Mouse (Mus musculus): ENCODE measurements around the gene Rnf145. TPM values are rescaled to one million over a fixed set of nuclear protein-coding genes. Genes with fewer than 3 reads are reported as not detected.

Rnf145 gene
- total RNA-seq, 1 experiment from 2014 or later, result 156 TPM

DNA sequence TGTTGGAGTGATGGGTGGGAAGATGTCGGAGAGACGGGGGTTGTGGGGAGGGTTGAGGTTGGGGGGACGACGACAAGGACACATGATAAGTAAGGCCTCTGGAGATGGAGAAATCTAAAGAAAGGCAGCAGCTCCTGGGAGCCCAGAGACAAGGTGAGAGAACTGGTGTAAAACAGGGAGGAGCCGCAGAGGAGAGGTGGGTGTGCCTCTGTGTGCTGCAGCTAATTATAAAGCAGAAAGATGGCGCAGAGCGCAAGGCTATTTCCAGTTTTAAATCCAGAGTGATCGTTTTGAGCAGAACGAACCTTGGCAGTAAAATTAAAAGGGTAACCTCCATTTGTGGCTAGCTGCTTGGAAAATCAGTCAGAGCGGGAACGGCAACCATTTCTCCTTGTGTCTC, 12.1 kb downstream of the Rnf145 start:
- ATAC-seq (ENCODE audit: extremely low read depth, insufficient number of reproducible peaks, low FRiP score, poor library complexity, severe bottlenecking), result no peak

GRCm38 (mm10) chr11:44531617-44532016, 12.9 kb downstream of the Rnf145 start:
- no peak for ATAC-seq (ENCODE audit: extremely low read depth, insufficient number of reproducible peaks, low FRiP score, poor library complexity, severe bottlenecking)

DNA sequence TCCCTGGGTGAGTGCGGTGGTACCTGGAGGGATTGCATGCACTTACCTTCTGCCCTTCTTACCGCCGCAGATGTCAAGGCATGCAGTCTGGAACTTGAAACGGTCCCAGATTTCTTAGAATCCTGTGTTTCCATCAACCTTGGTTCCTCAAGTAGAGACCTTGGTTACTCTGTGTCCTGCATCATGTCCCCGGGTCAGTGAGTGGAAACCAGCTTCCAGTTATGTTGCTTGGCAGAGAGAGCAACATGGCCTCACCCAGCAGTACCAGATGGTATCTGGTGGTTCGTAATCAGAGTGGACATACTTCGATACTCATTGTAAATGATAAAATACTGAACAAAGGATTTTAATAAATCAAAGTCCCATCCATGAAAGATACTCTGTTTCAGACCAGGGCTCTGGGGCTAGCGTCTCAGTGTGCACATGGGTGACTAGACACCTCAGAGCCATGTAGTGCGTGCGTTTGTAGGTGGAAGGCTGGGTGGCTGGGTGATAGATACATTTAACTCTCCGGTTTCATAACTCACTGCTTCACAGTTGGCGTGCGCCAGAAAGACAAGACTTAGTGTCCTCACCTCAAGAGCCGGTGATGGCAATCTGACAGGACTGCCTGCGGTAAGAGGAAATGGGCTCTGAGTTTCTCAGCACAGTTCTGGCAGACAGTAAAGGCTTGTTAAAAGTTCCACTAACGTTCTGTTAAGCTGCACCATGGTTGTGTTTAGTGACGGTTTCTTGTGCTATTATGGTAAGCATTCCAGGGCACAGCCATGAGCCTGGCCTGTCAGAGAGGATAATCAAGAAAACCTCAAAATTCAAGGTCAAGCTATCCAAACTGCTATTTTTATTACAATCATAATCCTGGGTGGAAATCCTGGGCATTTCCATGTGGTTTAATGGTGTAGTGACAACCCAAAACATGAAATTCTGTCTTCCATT, 14.3 kb downstream of the Rnf145 start:
- no peak for ATAC-seq (ENCODE audit: extremely low read depth, insufficient number of reproducible peaks, low FRiP score, poor library complexity, severe bottlenecking)

- ATAC-seq (ENCODE audit: extremely low read depth, insufficient number of reproducible peaks, low FRiP score, poor library complexity, severe bottlenecking), result no peak
Observed at GRCm38 (mm10) chr11:44534999-44535750, 16.4 kb downstream of the Rnf145 start.

GRCm38 (mm10) chr11:44537403-44537802, 18.6 kb downstream of the Rnf145 start:
- ATAC-seq (ENCODE audit: extremely low read depth, insufficient number of reproducible peaks, low FRiP score, poor library complexity, severe bottlenecking), result no peak

- no peak for ATAC-seq (ENCODE audit: extremely low read depth, insufficient number of reproducible peaks, low FRiP score, poor library complexity, severe bottlenecking)
Observed at GRCm38 (mm10) chr11:44538101-44538500, 19.3 kb downstream of the Rnf145 start.

GRCm38 (mm10) chr11:44538501-44539290, 19.9 kb downstream of the Rnf145 start:
- no peak for ATAC-seq (ENCODE audit: extremely low read depth, insufficient number of reproducible peaks, low FRiP score, poor library complexity, severe bottlenecking)

- ATAC-seq (ENCODE audit: extremely low read depth, insufficient number of reproducible peaks, low FRiP score, poor library complexity, severe bottlenecking), result no peak
Observed at GRCm38 (mm10) chr11:44539291-44539930, 20.6 kb downstream of the Rnf145 start.

DNA sequence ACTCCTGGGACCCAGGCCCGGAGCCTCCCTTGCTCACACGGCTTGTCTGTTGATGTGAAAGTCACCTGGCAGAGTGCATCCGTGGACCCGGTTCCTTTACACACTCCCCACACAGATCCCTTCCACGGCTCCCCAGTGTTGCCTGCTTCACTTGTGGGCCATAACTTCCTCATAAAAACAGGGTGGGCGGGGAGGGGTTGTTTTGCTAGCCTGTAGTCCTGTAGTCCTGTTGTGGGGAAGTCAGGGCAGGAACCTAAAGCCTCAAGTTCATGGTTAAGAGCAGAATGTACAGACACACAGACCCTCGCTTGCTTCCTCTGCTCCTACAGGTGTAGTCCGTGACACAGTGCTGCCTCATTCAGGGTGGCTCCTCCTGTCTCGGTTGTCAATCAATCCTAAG, 21.5 kb downstream of the Rnf145 start:
- peak; percentile 30; the same call in 1 of the 2 replicates for ATAC-seq (ENCODE audit: extremely low read depth, insufficient number of reproducible peaks, low FRiP score, poor library complexity, severe bottlenecking)

DNA sequence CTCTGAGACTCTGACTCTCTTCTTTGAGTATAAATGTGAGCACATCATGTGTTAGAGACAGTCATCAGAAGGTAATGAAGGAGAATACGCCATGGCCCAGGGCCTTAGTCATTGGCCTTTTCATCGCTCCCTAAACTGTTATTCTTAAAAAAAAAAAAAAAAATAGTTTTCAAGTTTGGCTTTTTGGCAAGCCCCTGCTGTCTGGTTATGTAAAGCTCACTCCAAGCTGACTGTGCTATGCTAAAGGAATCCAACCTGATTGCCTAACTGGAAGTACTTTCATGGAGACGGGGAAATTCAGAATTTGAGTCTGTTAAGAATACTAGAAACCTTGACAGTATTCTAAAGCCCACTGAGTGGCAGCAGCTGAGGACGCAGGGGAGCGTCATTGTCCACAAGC, 22.5 kb downstream of the Rnf145 start:
- no peak for ATAC-seq (ENCODE audit: extremely low read depth, insufficient number of reproducible peaks, low FRiP score, poor library complexity, severe bottlenecking)

- ATAC-seq (ENCODE audit: extremely low read depth, insufficient number of reproducible peaks, low FRiP score, poor library complexity, severe bottlenecking), result no peak
Observed at GRCm38 (mm10) chr11:44541813-44542212, 23.0 kb downstream of the Rnf145 start.

DNA sequence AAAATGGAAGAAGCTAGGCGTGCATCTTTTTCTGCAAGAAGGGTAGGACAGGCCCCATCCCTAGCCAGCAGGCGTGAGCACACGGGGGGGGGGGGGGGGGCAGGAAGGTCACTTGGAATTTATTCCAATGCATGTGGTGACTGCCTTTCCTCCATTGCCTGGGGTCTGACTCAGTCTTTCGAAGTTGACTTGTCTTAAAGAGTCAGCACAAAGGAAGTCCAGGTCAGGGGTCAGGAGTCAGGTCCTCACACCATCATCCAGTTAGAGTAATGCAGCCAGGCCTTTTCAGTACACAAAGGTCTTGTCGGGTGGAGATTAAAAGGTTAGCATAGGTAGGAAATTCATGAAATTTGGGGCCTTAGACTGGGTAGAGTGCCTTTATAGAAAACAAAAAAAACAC, 24.8 kb downstream of the Rnf145 start:
- ATAC-seq (ENCODE audit: extremely low read depth, insufficient number of reproducible peaks, low FRiP score, poor library complexity, severe bottlenecking), result no peak

GRCm38 (mm10) chr11:44543996-44544395, 25.2 kb downstream of the Rnf145 start:
- ATAC-seq (ENCODE audit: extremely low read depth, insufficient number of reproducible peaks, low FRiP score, poor library complexity, severe bottlenecking), result no peak

GRCm38 (mm10) chr11:44545181-44545580, 26.4 kb downstream of the Rnf145 start:
- peak; percentile 63 for ATAC-seq (ENCODE audit: extremely low read depth, insufficient number of reproducible peaks, low FRiP score, poor library complexity, severe bottlenecking)

DNA sequence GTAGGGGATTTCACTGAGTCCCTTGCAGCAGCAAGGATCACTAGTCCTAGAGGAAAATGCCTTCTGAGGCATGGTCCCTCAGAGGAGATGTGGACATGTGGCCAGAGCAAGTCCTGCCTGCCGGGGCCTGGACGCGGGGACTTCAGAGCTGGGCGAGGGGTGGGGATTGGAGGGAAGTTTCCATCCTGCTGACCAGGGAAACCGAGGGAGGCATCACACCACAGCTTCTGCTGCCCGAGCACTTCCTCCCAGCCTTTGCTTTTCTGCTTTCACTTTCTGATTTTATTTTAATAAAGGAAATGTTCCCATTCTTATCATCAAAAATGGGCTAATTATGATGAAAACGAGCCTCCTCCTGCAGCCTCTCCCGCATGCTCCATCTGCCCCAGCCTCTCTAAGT, 27.5 kb downstream of the Rnf145 start:
- ATAC-seq (ENCODE audit: extremely low read depth, insufficient number of reproducible peaks, low FRiP score, poor library complexity, severe bottlenecking), result no peak

GRCm38 (mm10) chr11:44547651-44548196, 29.0 kb downstream of the Rnf145 start:
- no peak for ATAC-seq (ENCODE audit: extremely low read depth, insufficient number of reproducible peaks, low FRiP score, poor library complexity, severe bottlenecking)

- ATAC-seq (ENCODE audit: extremely low read depth, insufficient number of reproducible peaks, low FRiP score, poor library complexity, severe bottlenecking), result no peak
Observed at GRCm38 (mm10) chr11:44548816-44549215, 30.1 kb downstream of the Rnf145 start.

GRCm38 (mm10) chr11:44549511-44550278, 30.9 kb downstream of the Rnf145 start:
- ATAC-seq (ENCODE audit: extremely low read depth, insufficient number of reproducible peaks, low FRiP score, poor library complexity, severe bottlenecking), result no peak

Measured in neutrophil, adult 5-6 weeks (primary cell).